Mouse (Mus musculus) adrenal gland, adult 10 weeks (tissue): ENCODE measurements around the gene Lmbrd2. TPM values are rescaled to one million over a fixed set of nuclear protein-coding genes. Genes with fewer than 3 reads are reported as not detected.

Source experiments
- polyA plus RNA-seq: library from polyadenylated mRNA; stranded (reverse); fragments of 350-450 nt; fragmentation: Illumina TruSeq; extraction: RNeasy Lipid Tissue Mini Kit (QIAGEN cat#74804); gene quantifications from one replicate; pipeline ENCODE4 v1.2.3, GENCODE M21; 2014; ENCODE audit warnings: low read depth, low replicate concordance

The Lmbrd2 gene
- 102 TPM for polyA plus RNA-seq

DNA sequence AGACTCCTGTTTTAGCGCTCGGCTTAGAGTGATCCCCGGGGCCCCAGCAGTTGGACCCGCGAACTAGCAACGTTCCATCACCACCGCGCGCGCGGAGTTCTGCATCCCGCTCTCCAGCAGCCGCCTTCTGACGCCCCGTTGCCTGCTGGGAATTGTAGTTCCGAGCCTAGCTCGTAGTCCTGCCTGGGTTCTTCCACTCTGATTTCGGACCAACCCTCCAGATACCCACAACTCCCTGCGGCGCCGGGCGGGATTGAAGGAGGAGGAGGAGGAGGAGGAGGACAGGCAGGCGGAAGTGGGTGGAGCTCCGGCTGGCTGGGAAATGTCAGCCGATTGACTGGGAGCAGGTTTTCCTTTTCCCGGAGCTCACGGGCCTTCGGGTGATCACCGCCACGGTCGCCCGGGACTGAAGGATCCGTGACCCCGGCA lies at the start of gene Lmbrd2:
Gene Lmbrd2, plus strand, starts transcription at position 299 of the 429 bp plus-strand sequence.

DNA sequence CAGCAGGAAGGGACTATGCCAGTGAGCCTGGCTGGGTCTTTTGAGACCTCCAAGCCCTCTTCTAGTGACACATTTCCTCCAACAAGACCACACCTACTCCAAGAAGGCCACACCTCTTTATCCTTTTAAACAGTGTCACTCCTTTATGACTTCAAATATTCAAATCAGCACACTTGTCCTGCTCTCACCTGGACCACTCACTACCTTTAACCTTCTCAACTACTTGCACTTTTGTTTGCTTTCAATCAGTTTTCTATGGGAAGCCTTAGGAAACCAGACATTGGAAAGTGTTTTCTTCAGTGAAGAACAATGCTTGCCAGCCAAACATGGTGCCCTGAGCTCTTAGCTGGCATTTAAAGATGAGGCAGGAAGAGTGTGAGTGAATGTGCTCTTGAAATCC lies 15.0 kb downstream of the Lmbrd2 start, which contains the start of gene Skp2:
Gene Skp2, minus strand, starts transcription at position 101 of the 400 bp plus-strand sequence.

Other genes starting within 250 kb of the Lmbrd2 start
- not detected for gene Ranbp3l, start 172.6 kb upstream of the Lmbrd2 start, polyA plus RNA-seq
- 158 TPM for gene Nadk2, start 69.3 kb upstream of the Lmbrd2 start, polyA plus RNA-seq
- 5.5 TPM for gene Skp2, start 14.9 kb downstream of the Lmbrd2 start, polyA plus RNA-seq
- not detected for gene Ugt3a1, start 136.3 kb downstream of the Lmbrd2 start, polyA plus RNA-seq
- 0.47 TPM for gene Ugt3a2, start 195.0 kb downstream of the Lmbrd2 start, polyA plus RNA-seq